Mouse (Mus musculus) lung, postnatal 0 days (tissue): Measurements from ENCODE around the gene Dnttip1.

ENCODE experiments used
- CTCF ChIP-seq: IDR thresholded peaks from 2 replicates; pipeline ENCODE4 v1.5.1; 2016; ENCODE audit warnings: antibody characterized with exemption, mild to moderate bottlenecking
- EP300 ChIP-seq: IDR thresholded peaks from 2 replicates; pipeline ENCODE4 v1.6.1; 2016; ENCODE audit warnings: antibody characterized with exemption, mild to moderate bottlenecking, control low read depth

GRCm38 (mm10) chr2:164754105-164754504, 8.3 kb downstream of the Dnttip1 start:
- TF ChIP-seq CTCF: no peak
- TF ChIP-seq EP300: no peak
